8 mouse cellular contexts compared by ENCODE assay signal in the genomic region with DNA sequence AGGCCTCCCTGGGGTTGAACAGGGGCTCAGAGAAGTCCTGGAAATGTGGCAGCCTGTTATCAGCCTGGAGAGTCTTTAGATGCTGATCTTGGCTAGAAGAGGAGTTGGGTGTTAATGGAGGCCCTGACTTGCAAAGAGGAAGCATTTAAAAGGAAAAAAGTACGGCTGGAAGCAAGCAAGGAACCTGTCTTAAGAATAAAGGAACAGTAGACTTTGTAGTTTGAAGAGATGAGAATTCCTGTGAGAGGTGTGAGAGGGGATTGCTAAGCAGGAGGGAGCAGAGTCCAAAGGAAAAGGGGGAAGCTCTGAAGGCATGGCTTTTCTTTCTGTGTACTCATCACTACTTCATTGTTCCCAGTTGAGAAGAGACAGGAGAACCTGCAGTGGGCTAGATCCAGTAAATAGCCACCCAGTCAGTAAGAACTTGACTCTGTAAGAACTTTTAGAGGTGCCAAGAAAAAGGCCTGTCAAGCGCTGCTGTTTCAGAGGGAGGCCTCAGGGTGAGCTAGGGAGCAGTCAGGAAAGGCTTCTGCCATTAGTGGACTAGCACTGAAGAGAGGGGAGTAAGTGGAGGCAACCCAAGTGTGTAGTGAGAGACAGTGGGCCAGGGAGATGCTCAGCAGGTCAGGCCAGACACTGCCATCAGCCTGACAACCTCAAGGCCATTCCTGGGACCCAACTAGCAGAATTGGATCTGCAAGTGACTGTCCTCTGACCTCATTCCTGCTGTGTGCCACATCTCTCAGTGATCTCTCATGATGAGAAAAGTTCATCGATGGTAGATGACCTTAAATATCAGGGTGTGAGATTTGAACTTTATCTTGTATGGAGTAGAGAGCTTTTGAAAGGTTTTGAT. TPM values are rescaled to one million over a fixed set of nuclear protein-coding genes. Genes with fewer than 3 reads are reported as not detected.
DNase-seq lines count a peak whose midpoint lies in the region; ATAC-seq and TF ChIP-seq lines count a peak whose summit lies in the region.

No protein-coding gene starts in this region.

- TF ChIP-seq CTCF in heart, adult 2 months (IDR thresholded peaks at IDR 0.05) = no peak
- TF ChIP-seq CTCF in MEL (IDR thresholded peaks at IDR 0.05 in 2 of 3, conservative IDR thresholded peaks at IDR 0.05 in 1 of 3; ENCODE audit: control insufficient read depth in 1 of 3, insufficient read depth in 1 of 3, low read depth in 2 of 3, low read length in 3 of 3, poor library complexity in 1 of 3, severe bottlenecking in 1 of 3) = no peak
- TF ChIP-seq CTCF in kidney, postnatal 0 days (IDR thresholded peaks at IDR 0.05; ENCODE audit: low read depth) = no peak
- TF ChIP-seq CTCF in olfactory bulb, adult 2 months (IDR thresholded peaks at IDR 0.05; ENCODE audit: insufficient read depth, low read depth, low read length) = no peak

- ATAC-seq in forebrain, embryonic 14.5 days = no peak
- no peak for ATAC-seq in kidney, postnatal 0 days (replicated peaks; ENCODE audit: low FRiP score, low read depth)

- H3K79me2 ChIP-seq in heart, adult 2 months (replicated peaks; ENCODE audit: control insufficient read depth, insufficient read depth, low read length) = peaks cover 2% of the 10 kb centered on the region; the same call in 1 of the 2 replicates
- H3K79me2 ChIP-seq in MEL (ENCODE audit: control insufficient read depth, insufficient read depth, low read length, poor library complexity) = peaks cover 50% of the 10 kb centered on the region

- peaks cover 12% of the 10 kb centered on the region for H3K4me1 ChIP-seq in heart, adult 2 months (ENCODE audit: control insufficient read depth, insufficient read depth, low read length)
- H3K4me1 ChIP-seq in MEL (ENCODE audit: control insufficient read depth in 1 of 2, insufficient read depth in 2 of 2, low read length in 2 of 2) = peaks cover 13 to 15% of the 10 kb centered on the region in 2 experiments
- peaks cover 23% of the 10 kb centered on the region for H3K4me1 ChIP-seq in forebrain, embryonic 14.5 days (ENCODE audit: control insufficient read depth, insufficient read depth, low read length)
- H3K4me1 ChIP-seq in kidney, postnatal 0 days (replicated peaks; ENCODE audit: insufficient read depth, low read length) = peaks cover 6% of the 10 kb centered on the region
- H3K4me1 ChIP-seq in olfactory bulb, adult 2 months (ENCODE audit: control insufficient read depth, insufficient read depth, low read length) = peaks cover 8% of the 10 kb centered on the region

- no peak for TF ChIP-seq EP300 in heart, adult 2 months (IDR thresholded peaks at IDR 0.05; ENCODE audit: insufficient read depth, low read depth, low read length)
- no peak for TF ChIP-seq EP300 in MEL (IDR thresholded peaks at IDR 0.05; ENCODE audit: low read depth in 1 of 2, low read length in 2 of 2)

- DNase-seq in heart, adult 2 months = peak in 1 of 2 experiments; percentile 11
- DNase-seq in heart, adult 8-10 months (ENCODE audit: low spot score) = no peak
- peak; percentile 69 for DNase-seq in MEL (ENCODE audit: low read depth, low spot score)
- DNase-seq in forebrain, embryonic 14.5 days (ENCODE audit: low spot score) = no peak
- DNase-seq in kidney, postnatal 0 days (ENCODE audit: low spot score) = peak; percentile 31
- DNase-seq in embryo, embryonic 9.5 days (ENCODE audit: extremely low spot score) = no peak
- no peak for DNase-seq in thymus, postnatal 25 days

- H3K9ac ChIP-seq in heart, adult 2 months (ENCODE audit: low read depth, low read length) = peak overlapping the region; percentile 91
- H3K9ac ChIP-seq in MEL (ENCODE audit: control insufficient read depth, low read depth, low read length, poor library complexity, severe bottlenecking) = peak overlapping the region; percentile 99
- peak overlapping the region; percentile 95 for H3K9ac ChIP-seq in forebrain, embryonic 14.5 days (ENCODE audit: low read length)
- peak overlapping the region; percentile 97 for H3K9ac ChIP-seq in kidney, postnatal 0 days (ENCODE audit: low read depth, low read length)

- WGBS in heart, adult 2 months = 27% methylated on average over 3 of the region's 3 CpGs
- WGBS in forebrain, embryonic 14.5 days = 61% methylated on average over 3 of the region's 3 CpGs
- WGBS in kidney, postnatal 0 days = 55% methylated on average over 3 of the region's 3 CpGs
- WGBS in olfactory bulb, adult 2 months = 42% methylated on average over 3 of the region's 3 CpGs

- TF ChIP-seq POLR2A in heart, adult 2 months (IDR thresholded peaks at IDR 0.05; ENCODE audit: insufficient read depth, low read depth, low read length) = no peak
- TF ChIP-seq POLR2A in MEL (IDR thresholded peaks at IDR 0.05; ENCODE audit: control insufficient read depth in 1 of 2, insufficient read depth in 1 of 2, low read depth in 1 of 2, low read length in 2 of 2, poor library complexity in 1 of 2) = no peak
- TF ChIP-seq POLR2A in olfactory bulb, adult 2 months (IDR thresholded peaks at IDR 0.05; ENCODE audit: insufficient read depth, low read depth, low read length) = no peak

- no peaks in the 10 kb centered on the region for H3K27me3 ChIP-seq in heart, adult 2 months (ENCODE audit: control insufficient read depth, insufficient read depth, low read length)
- no peaks in the 10 kb centered on the region for H3K27me3 ChIP-seq in MEL (ENCODE audit: control insufficient read depth in 1 of 2, insufficient read depth in 2 of 2, low read length in 2 of 2)
- H3K27me3 ChIP-seq in forebrain, embryonic 14.5 days (replicated peaks; ENCODE audit: control insufficient read depth, insufficient read depth, low read length) = no peaks in the 10 kb centered on the region
- H3K27me3 ChIP-seq in kidney, postnatal 0 days (ENCODE audit: insufficient read depth, low read length) = no peaks in the 10 kb centered on the region

- H3K4me3 ChIP-seq in heart, adult 2 months = peak overlapping the region; percentile 97
- peak overlapping the region; percentile 92 to 98 for H3K4me3 ChIP-seq in MEL (ENCODE audit: control insufficient read depth in 1 of 2, insufficient read depth in 1 of 2, low read depth in 2 of 2, low read length in 2 of 2)
- H3K4me3 ChIP-seq in forebrain, embryonic 14.5 days (ENCODE audit: low read depth, low read length) = peak overlapping the region; percentile 93; the same call in 1 of the 2 replicates
- peak overlapping the region; percentile 94 for H3K4me3 ChIP-seq in kidney, postnatal 0 days (replicated peaks; ENCODE audit: low read depth, low read length)
- peak overlapping the region; percentile 67 for H3K4me3 ChIP-seq in olfactory bulb, adult 2 months (ENCODE audit: insufficient read depth, low read depth, low read length)

- no peaks in the 10 kb centered on the region for H3K9me3 ChIP-seq in MEL (replicated peaks; ENCODE audit: insufficient read depth, low read length)
- H3K9me3 ChIP-seq in forebrain, embryonic 14.5 days (replicated peaks; ENCODE audit: control insufficient read depth, low read length) = no peaks in the 10 kb centered on the region
- no peaks in the 10 kb centered on the region for H3K9me3 ChIP-seq in kidney, postnatal 0 days (replicated peaks; ENCODE audit: low read length)

- peak overlapping the region; percentile 91 for H3K4me2 ChIP-seq in forebrain, embryonic 14.5 days (ENCODE audit: low read length)
- H3K4me2 ChIP-seq in kidney, postnatal 0 days (ENCODE audit: low read length) = peak overlapping the region; percentile 78

- H3K36me3 ChIP-seq in heart, adult 2 months (ENCODE audit: control insufficient read depth, insufficient read depth, low read length) = peaks cover 7% of the 10 kb centered on the region
- H3K36me3 ChIP-seq in MEL (ENCODE audit: control insufficient read depth in 1 of 2, insufficient read depth in 2 of 2, low read length in 2 of 2) = peaks cover 14 to 19% of the 10 kb centered on the region in 2 experiments
- peaks cover 26% of the 10 kb centered on the region for H3K36me3 ChIP-seq in forebrain, embryonic 14.5 days (ENCODE audit: control insufficient read depth, insufficient read depth, low read length)
- H3K36me3 ChIP-seq in kidney, postnatal 0 days (ENCODE audit: insufficient read depth, low read length) = peaks cover 16% of the 10 kb centered on the region

- intact Hi-C loops in heart, adult 2 months (cut with DNase I) = loop anchor here (1.0 to 5.0 kb wide), 2 partner anchors 24 to 70 kb away; a partner anchor contains a TSS

- no peak for TF ChIP-seq RAD21 in MEL (IDR thresholded peaks at IDR 0.05; ENCODE audit: low read depth, low read length)

- peak overlapping the region; percentile 96 for H3K27ac ChIP-seq in heart, adult 2 months
- peak overlapping the region; percentile 86 for H3K27ac ChIP-seq in MEL (ENCODE audit: control insufficient read depth, low read depth, low read length)
- no peak overlapping the region for H3K27ac ChIP-seq in forebrain, embryonic 14.5 days (ENCODE audit: low read depth, low read length)
- H3K27ac ChIP-seq in kidney, postnatal 0 days = peak overlapping the region; percentile 97
- H3K27ac ChIP-seq in olfactory bulb, adult 2 months (ENCODE audit: insufficient read depth, low read depth, low read length) = no peak overlapping the region

RNA-seq across cellular contexts. Expression of a gene that starts 2.4 kb away (rescaled TPM):
- 10 to 100 TPM; 22.0 to 24.9 TPM for total RNA-seq in heart, adult 2 months (2021)
- 27.1 and 32.6 TPM in 2 replicates for polyA plus RNA-seq in heart, adult 2 months (2012; rRNA removed)
- total RNA-seq in heart, adult 8-10 months (2022) = 10 to 100 TPM; 24.4 to 26.0 (median 25.7) TPM
- 52.8 and 64.4 TPM in 2 replicates for total RNA-seq in MEL (2012; rRNA removed)
- 10 to 100 TPM in 1 of 2 experiments, not detected in 1; 73.3 TPM for polyA plus RNA-seq in MEL (2012; ENCODE audit: insufficient read depth in 1 of 2, insufficient read length in 2 of 2, low read depth in 1 of 2, low replicate concordance in 2 of 2, missing spikeins in 1 of 2)
- polyA plus RNA-seq in forebrain, embryonic 14.5 days (2014; fragmentation: Nextera tagmentation; extraction: Ambion mirVana) = 67.9 and 74.0 TPM in 2 replicates
- polyA plus RNA-seq in kidney, postnatal 0 days (2015; fragmentation: Nextera tagmentation; extraction: Ambion mirVana) = 62.6 and 65.1 TPM in 2 replicates
- polyA plus RNA-seq in olfactory bulb, adult 2 months (2012; ENCODE audit: insufficient read depth, insufficient read length, low replicate concordance, missing spikeins) = not detected in 2 replicates

RNA-seq across cellular contexts. Expression of a gene that starts 2.6 kb away (rescaled TPM):
- total RNA-seq in heart, adult 2 months (2021) = 1,000 to 10,000 TPM; 1,648 to 1,969 TPM
- polyA plus RNA-seq in heart, adult 2 months (2012; rRNA removed) = 736 and 1,429 TPM in 2 replicates
- total RNA-seq in heart, adult 8-10 months (2022) = 1,000 to 10,000 TPM; 1,639 to 1,931 (median 1,745) TPM
- total RNA-seq in MEL (2012; rRNA removed) = 444 and 529 TPM in 2 replicates
- 100 to 1,000 TPM; 392 to 414 TPM for polyA plus RNA-seq in MEL (2012; ENCODE audit: insufficient read depth in 1 of 2, insufficient read length in 2 of 2, low read depth in 1 of 2, low replicate concordance in 2 of 2, missing spikeins in 1 of 2)
- polyA plus RNA-seq in forebrain, embryonic 14.5 days (2014; fragmentation: Nextera tagmentation; extraction: Ambion mirVana) = 479 and 583 TPM in 2 replicates
- polyA plus RNA-seq in kidney, postnatal 0 days (2015; fragmentation: Nextera tagmentation; extraction: Ambion mirVana) = 825 and 954 TPM in 2 replicates
- polyA plus RNA-seq in olfactory bulb, adult 2 months (2012; ENCODE audit: insufficient read depth, insufficient read length, low replicate concordance, missing spikeins) = not detected in 2 replicates

RNA-seq across cellular contexts. Expression of a gene that starts 23.8 kb away (rescaled TPM):
- total RNA-seq in heart, adult 2 months (2021) = 10 to 100 TPM; 24.3 to 28.4 TPM
- polyA plus RNA-seq in heart, adult 2 months (2012; rRNA removed) = 24.9 and 37.0 TPM in 2 replicates
- total RNA-seq in heart, adult 8-10 months (2022) = 10 to 100 TPM; 30.3 to 34.5 (median 32.7) TPM
- total RNA-seq in MEL (2012; rRNA removed) = 13.6 and 14.9 TPM in 2 replicates
- 10 to 100 TPM in 1 of 2 experiments, not detected in 1; 11.8 TPM for polyA plus RNA-seq in MEL (2012; ENCODE audit: insufficient read depth in 1 of 2, insufficient read length in 2 of 2, low read depth in 1 of 2, low replicate concordance in 2 of 2, missing spikeins in 1 of 2)
- polyA plus RNA-seq in forebrain, embryonic 14.5 days (2014; fragmentation: Nextera tagmentation; extraction: Ambion mirVana) = 14.2 and 15.3 TPM in 2 replicates
- polyA plus RNA-seq in kidney, postnatal 0 days (2015; fragmentation: Nextera tagmentation; extraction: Ambion mirVana) = 18.7 and 22.2 TPM in 2 replicates
- polyA plus RNA-seq in olfactory bulb, adult 2 months (2012; ENCODE audit: insufficient read depth, insufficient read length, low replicate concordance, missing spikeins) = not detected in 2 replicates

RNA-seq across cellular contexts. Expression of a gene that starts 46.0 kb away (rescaled TPM):
- total RNA-seq in heart, adult 2 months (2021) = under 1 TPM; 0.21 to 0.43 TPM
- polyA plus RNA-seq in heart, adult 2 months (2012; rRNA removed) = 0.18 and 0.26 TPM in 2 replicates
- total RNA-seq in heart, adult 8-10 months (2022) = under 1 TPM; 0.06 to 0.53 (median 0.17) TPM
- total RNA-seq in MEL (2012; rRNA removed) = 25.0 and 29.4 TPM in 2 replicates
- 10 to 100 TPM in 1 of 2 experiments, not detected in 1; 44.0 TPM for polyA plus RNA-seq in MEL (2012; ENCODE audit: insufficient read depth in 1 of 2, insufficient read length in 2 of 2, low read depth in 1 of 2, low replicate concordance in 2 of 2, missing spikeins in 1 of 2)
- polyA plus RNA-seq in forebrain, embryonic 14.5 days (2014; fragmentation: Nextera tagmentation; extraction: Ambion mirVana) = 18.1 and 18.2 TPM in 2 replicates
- polyA plus RNA-seq in kidney, postnatal 0 days (2015; fragmentation: Nextera tagmentation; extraction: Ambion mirVana) = 10.4 and 13.5 TPM in 2 replicates
- polyA plus RNA-seq in olfactory bulb, adult 2 months (2012; ENCODE audit: insufficient read depth, insufficient read length, low replicate concordance, missing spikeins) = not detected in 2 replicates

RNA-seq across cellular contexts. Expression of a gene that starts 46.2 kb away (rescaled TPM):
- total RNA-seq in heart, adult 2 months (2021) = 10 to 100 TPM; 52.7 to 59.5 TPM
- polyA plus RNA-seq in heart, adult 2 months (2012; rRNA removed) = 44.4 and 65.2 TPM in 2 replicates
- total RNA-seq in heart, adult 8-10 months (2022) = 10 to 100 TPM; 58.8 to 63.2 (median 62.0) TPM
- 29.1 and 35.3 TPM in 2 replicates for total RNA-seq in MEL (2012; rRNA removed)
- 10 to 100 TPM in 1 of 2 experiments, not detected in 1; 33.6 TPM for polyA plus RNA-seq in MEL (2012; ENCODE audit: insufficient read depth in 1 of 2, insufficient read length in 2 of 2, low read depth in 1 of 2, low replicate concordance in 2 of 2, missing spikeins in 1 of 2)
- 54.8 and 56.0 TPM in 2 replicates for polyA plus RNA-seq in forebrain, embryonic 14.5 days (2014; fragmentation: Nextera tagmentation; extraction: Ambion mirVana)
- 52.2 and 55.9 TPM in 2 replicates for polyA plus RNA-seq in kidney, postnatal 0 days (2015; fragmentation: Nextera tagmentation; extraction: Ambion mirVana)
- polyA plus RNA-seq in olfactory bulb, adult 2 months (2012; ENCODE audit: insufficient read depth, insufficient read length, low replicate concordance, missing spikeins) = not detected in 2 replicates

Comparison
In these comparisons a context has a peak if more than half of its experiments do, and no peak if none do; other contexts are left out.
1. DNase-seq: peak in MEL (single experiment) and kidney, postnatal 0 days (single experiment); none in heart, adult 8-10 months (single experiment), forebrain, embryonic 14.5 days (single experiment), embryo, embryonic 9.5 days (single experiment) and thymus, postnatal 25 days (single experiment).
2. H3K27ac ChIP-seq: peak in heart, adult 2 months (single experiment), MEL (single experiment) and kidney, postnatal 0 days (single experiment); none in forebrain, embryonic 14.5 days (single experiment) and olfactory bulb, adult 2 months (single experiment).
3. RNA of a gene that starts 23.8 kb away (polyA plus RNA-seq): 11.8 TPM in MEL, 24.9 to 37.0 TPM in heart, adult 2 months, 18.7 to 22.2 TPM in kidney, postnatal 0 days and 14.2 to 15.3 TPM in forebrain, embryonic 14.5 days; not detected in olfactory bulb, adult 2 months; every median in the first group is over 10 times any median in the second.
4. Peak in every context shown above with its lines, with median percentiles within 50 percentile points of each other: H3K4me3 ChIP-seq and H3K9ac ChIP-seq.